Mouse (Mus musculus) gastrocnemius, adult 2 months (tissue): ENCODE data around the gene Glra1. TPM values are rescaled to one million over a fixed set of nuclear protein-coding genes. Genes with fewer than 3 reads are reported as not detected.

Experiments used
- DNase-seq: peaks from one replicate; pipeline ENCODE4 v3.0.0; 2022
- H3K27ac ChIP-seq: fragments of 200-600 bp; 2 replicates; pipeline ENCODE4 v1.8.1; 2022; ENCODE audit warnings: mild to moderate bottlenecking
- H3K4me3 ChIP-seq: fragments of 200-600 bp; 2 replicates; pipeline ENCODE4 v1.8.1; 2022; ENCODE audit warnings: mild to moderate bottlenecking, moderate library complexity
- CTCF ChIP-seq: fragments of 200-600 bp; IDR thresholded peaks from 2 replicates; pipeline ENCODE4 v1.8.1; 2022; ENCODE audit warnings: antibody characterized with exemption, mild to moderate bottlenecking, moderate library complexity
- intact Hi-C: fragments of 180-260 bp; cut with DNase I; formaldehyde crosslinking; loops from one replicate; pipeline ENCODE4 v1.15.1; 2025
- microRNA-seq: library from miRNA; unstranded; fragments of <30 nt; microRNA quantifications from one replicate; pipeline ENCODE4 v1.2.0, GENCODE M21; 2021
- total RNA-seq, 2 experiments: library from RNA; stranded (reverse); gene quantifications; 2 replicates each; pipeline ENCODE4 v1.2.3; 2021

Gene Glra1
- total RNA-seq, 2 experiments from 2014 or later = not detected

DNA sequence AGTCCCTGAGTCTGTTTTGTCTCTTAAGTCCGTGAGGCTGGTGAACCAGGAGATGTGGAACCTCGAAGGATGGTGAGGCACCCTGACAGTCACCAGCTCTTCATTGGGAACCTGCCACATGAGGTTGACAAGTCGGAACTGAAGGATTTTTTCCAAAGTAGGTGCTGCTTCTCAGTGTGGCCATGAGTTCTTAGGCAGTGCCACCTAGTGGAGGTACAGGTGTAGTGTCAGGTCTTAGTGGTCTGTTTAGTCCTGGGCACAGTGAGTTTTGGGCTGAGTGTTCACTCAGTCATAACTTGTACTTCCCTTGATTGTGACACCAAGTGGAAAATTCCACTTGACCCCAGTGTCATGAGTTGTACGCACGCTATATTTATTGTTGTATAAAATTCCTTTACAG lies 110.1 kb downstream of the Glra1 start:
- intact Hi-C loops = no loop called here
- peak; percentile 55 for DNase-seq
- TF ChIP-seq CTCF = peak; percentile 84
- Histone ChIP-seq H3K4me3 (no peak overlapping the region), H3K27ac (no peak overlapping the region)

DNA sequence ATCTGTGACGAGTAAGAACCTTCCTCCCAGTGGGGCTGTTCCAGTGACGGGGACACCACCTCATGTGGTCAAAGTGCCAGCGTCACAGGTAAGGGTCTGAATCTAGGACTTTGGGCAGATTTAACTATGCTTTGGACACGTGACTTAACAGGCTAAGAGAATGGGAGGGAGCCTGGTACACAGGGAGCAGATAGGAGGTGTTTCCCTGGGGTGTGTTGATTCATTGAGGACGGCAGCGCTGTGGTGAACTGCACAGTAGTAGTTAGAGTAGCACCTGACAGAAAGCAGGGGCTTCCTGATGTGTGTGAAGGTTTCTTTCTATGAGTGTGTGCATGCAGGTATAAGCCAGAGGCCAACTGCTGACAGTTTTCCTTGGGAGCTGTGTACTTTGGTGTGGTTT lies 111.8 kb downstream of the Glra1 start:
- no peak overlapping the region for H3K4me3 ChIP-seq
- no peak overlapping the region for H3K27ac ChIP-seq
- peak; percentile 10 for DNase-seq
- intact Hi-C loops = no loop called here
- TF ChIP-seq CTCF = no peak

DNA sequence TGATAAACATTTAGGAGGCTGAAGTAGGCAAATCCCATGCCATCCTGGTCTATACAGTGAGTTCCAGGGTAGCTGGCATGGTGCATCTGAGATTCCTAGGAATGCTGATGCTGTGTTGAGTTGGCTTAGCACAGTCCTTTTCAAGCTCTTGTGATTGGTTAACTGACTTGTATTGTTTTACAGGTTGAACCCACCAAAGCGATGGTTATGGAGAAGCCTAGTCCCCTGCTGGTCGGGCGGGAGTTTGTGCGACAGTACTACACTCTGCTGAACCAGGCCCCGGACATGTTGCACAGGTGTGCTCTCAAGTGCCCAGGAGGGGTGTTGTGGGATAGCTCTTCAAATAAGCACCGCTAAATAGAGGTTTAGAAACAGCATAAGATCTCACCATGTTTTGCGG lies 122.6 kb downstream of the Glra1 start:
- H3K4me3 ChIP-seq = no peak overlapping the region

DNA sequence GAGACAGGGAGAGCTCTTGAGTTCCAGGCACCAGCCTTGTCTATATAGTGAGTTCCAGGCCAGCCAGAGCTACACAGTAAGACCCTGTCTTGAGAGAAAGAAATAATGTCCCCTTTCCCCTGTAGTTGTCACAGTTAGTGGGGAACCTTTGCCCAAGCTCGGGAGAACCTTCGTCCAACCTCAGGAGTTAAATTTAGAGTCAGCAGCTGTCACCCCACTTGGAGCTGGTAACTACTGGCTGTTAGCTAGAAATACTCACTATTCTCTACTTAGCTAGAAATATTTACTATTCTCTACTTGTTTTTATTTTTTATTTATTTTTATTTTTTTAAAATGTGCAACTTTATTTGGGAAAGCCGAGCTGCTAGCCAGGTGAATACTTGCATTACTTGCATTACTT lies 134.8 kb downstream of the Glra1 start:
- H3K27ac ChIP-seq = peak overlapping the region; percentile 94
- peak overlapping the region; percentile 43 for H3K4me3 ChIP-seq
- intact Hi-C loops = no loop called here
- DNase-seq = peak; percentile 45
- TF ChIP-seq CTCF = no peak

More for the DNA sequence above, 122.6 kb downstream of the Glra1 start:
- TF ChIP-seq CTCF = no peak
- intact Hi-C loops = no loop called here
- DNase-seq = peak; percentile 6
- no peak overlapping the region for H3K27ac ChIP-seq

- H3K4me3 ChIP-seq = peak overlapping the region; percentile 93
- peak overlapping the region; percentile 94 for H3K27ac ChIP-seq
- DNase-seq = no peak
- intact Hi-C loops = no loop called here
- TF ChIP-seq CTCF = no peak
These were observed 136.5 kb downstream of the Glra1 start for GRCm38 (mm10) chr11:55471467-55471866.

GRCm38 (mm10) chr11:55470761-55471160 lies 137.2 kb downstream of the Glra1 start:
- intact Hi-C loops = no loop called here
- Histone ChIP-seq H3K4me3 (peak overlapping the region; percentile 93), H3K27ac (peak overlapping the region; percentile 94)
- no peak for TF ChIP-seq CTCF
- peak; percentile 36 for DNase-seq

DNA sequence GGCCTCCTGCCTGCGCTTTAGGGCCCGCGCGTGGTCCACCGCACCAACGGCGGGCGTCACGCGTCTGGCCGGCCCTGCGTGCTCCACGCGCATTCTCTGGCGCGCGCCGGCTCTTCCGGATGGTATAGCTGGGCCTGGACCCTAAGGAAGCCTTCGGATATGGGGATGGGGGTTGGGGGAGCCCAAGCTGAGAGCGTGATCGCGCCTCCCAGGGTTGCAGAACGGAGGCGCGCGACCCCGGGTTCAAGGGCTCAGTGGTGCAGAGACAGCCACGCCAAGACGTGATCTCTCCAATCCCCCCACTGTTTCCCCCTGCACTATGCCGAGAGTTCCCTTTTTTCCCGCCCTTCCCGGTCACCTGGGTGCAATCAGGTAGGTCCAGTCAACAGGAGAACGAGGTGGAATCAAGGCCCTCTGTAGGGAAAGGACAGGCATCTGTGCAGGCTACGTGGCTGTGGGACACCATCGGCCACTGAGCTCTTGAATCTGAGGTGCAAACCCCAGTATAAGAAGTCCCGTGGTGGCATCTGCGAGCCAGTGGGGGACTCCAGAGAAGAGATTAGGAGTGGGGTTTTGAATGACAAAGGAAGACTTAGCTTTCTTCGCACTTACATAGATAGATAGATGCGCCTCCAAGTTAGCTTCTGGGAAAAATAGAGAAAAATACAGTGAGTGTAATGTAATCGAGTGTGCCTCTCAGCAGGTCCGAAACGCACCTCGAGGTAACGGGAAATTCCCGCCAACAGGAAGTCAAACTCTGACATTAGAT lies 137.9 kb downstream of the Glra1 start:
- peak overlapping the region; percentile 93 for H3K4me3 ChIP-seq
- intact Hi-C loops = no loop called here
- DNase-seq = no peak
- peak overlapping the region; percentile 94 for H3K27ac ChIP-seq
- TF ChIP-seq CTCF = no peak

DNA sequence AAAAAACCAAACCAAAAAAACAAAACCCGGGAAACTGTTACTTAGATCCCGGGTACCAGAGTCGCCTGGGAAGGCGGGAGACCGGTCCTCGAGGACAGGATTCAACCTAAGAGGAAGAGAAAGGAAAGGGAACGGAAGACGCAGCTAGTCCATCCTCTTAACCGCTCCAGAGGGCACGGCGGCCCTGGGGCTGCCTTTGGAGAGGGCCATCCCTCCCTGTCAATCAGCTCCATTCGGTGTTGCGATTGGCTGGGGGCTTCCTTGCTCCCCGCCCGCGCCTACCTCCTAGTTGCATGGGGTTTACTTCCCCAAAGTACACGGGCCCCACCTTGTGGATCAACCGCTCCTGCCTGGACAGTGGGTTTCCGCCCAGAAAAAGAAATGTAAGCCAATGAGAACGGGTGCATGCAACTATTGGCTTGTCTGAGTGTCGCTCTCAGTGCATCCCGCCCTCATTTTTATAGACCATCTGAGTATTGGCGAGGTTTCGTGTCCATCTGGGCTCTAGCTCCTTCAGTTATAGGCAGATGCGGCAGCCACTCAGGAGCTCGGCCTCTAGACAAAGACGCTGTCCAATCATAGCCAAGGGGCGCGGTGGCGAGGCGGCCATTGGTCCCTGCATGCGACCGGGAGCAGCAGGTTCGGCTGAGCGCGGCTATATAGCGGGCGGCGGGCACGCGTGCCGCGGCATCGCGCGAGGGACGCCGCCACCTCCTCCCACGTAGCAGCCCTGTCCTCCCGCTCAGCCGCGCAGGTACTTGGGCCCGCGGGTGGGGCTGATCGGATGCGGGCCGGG lies 138.8 kb downstream of the Glra1 start, which contains the start of gene G3bp1:
TSS of gene G3bp1 (plus strand) at position 638 of the 796 bp plus-strand sequence.
- peak; percentile 100 for DNase-seq
- peak; percentile 41 for TF ChIP-seq CTCF
- intact Hi-C loops = no loop called here
- H3K4me3 ChIP-seq = peak within 1 kb of the TSS; percentile 93
- H3K27ac ChIP-seq = peak within 1 kb of the TSS; percentile 94

DNA sequence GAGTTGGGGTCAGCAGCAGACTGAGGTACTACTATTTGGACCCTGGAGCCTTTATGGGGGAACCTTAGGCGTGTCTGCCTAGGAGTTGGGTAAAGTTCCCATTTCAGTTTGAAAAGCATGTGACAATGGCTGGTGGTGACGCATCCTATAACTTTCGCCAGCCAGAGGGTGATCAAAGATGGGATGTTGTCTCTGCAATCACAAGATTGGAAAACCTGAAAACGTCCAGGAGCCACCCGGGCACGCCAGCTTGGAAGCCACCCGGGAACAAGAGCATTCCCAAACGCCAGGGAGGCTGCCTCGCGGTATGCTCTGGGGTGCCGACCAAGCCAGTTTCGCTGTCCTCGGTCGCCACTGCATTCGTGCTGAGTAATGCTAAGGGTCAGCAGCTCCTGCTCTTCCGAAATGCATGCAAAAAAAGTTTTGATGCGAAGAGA lies 139.4 kb downstream of the Glra1 start:
- TF ChIP-seq CTCF = no peak
- intact Hi-C loops = no loop called here
- DNase-seq = peak; percentile 72
- Histone ChIP-seq H3K4me3 (peak overlapping the region; percentile 80), H3K27ac (peak overlapping the region; percentile 94)

DNA sequence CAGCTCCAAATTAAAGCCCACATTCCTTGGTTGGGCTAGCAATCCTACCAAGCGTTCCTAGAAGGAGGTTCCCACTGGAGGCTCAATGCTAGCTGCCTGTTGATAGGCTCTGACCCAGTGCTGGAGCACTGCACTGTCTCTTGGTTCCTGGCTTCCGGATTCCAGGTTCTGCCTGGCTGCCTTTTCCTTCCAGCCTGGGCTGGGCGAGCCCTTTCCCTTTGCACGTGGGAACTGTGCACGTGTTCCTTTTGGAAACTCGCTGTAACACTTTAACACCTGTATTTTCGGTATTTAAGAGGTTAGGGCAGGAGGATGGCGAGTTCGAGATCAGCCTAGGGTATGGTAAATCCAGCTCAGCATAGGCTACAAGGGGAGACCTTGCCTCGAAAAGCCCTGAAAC lies 140.0 kb downstream of the Glra1 start:
- Histone ChIP-seq H3K27ac (peak overlapping the region; percentile 94), H3K4me3 (peak overlapping the region; percentile 80)
- intact Hi-C loops = no loop called here
- no peak for TF ChIP-seq CTCF
- peak; percentile 41 for DNase-seq

- intact Hi-C loops = no loop called here
- no peak overlapping the region for H3K27ac ChIP-seq
- no peak overlapping the region for H3K4me3 ChIP-seq
- TF ChIP-seq CTCF = no peak
- DNase-seq = peak; percentile 11
These were observed 142.8 kb downstream of the Glra1 start for GRCm38 (mm10) chr11:55465177-55465576.

DNA sequence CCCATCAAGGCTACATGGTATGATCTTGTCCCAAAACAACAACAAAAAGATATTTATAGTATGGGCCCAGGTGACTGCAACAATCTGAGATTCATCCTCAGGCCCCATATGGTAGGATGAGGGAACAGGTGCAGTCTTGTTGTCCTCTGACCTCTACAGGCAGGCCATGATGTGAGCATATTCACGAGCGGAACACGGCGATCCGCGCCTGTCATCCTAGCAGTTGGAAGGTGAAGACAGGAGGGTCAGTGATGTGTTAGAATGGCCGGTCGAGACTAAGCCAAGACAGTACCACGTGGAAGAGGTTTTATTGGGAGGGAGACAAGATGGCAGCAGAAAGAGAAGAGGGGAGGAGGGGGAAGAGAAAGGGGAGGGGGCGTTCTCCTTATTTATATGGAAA lies 143.3 kb downstream of the Glra1 start:
- H3K4me3 ChIP-seq = no peak overlapping the region
- TF ChIP-seq CTCF = no peak
- no peak overlapping the region for H3K27ac ChIP-seq
- intact Hi-C loops = no loop called here
- DNase-seq = peak; percentile 7

Small RNAs within 50 kb of the gene (microRNA-seq; reads per million reads assigned to microRNA genes)
- not detected for gene Mir7652

Other genes with a start within 250 kb of the Glra1 start
- gene Sparc, start 185.0 kb downstream of the Glra1 start, total RNA-seq = 100 to 1,000 TPM; 276 to 473 TPM
- gene Atox1, start 147.0 kb downstream of the Glra1 start, total RNA-seq = 10 to 100 TPM; 41.3 to 45.4 TPM
- gene G3bp1, start 138.5 kb downstream of the Glra1 start, total RNA-seq = 10 to 100 TPM; 52.5 to 55.5 TPM